Mouse (Mus musculus): Measurements from ENCODE around the gene Susd1. TPM values are rescaled to one million over a fixed set of nuclear protein-coding genes. Genes with fewer than 3 reads are reported as not detected.

The Susd1 gene
- polyA plus RNA-seq, 1 experiment from 2014 or later, result 0.84 TPM

GRCm38 (mm10) chr4:59385254-59385895 is 53.1 kb downstream of the Susd1 start:
- H3K27me3 ChIP-seq (ENCODE audit: control insufficient read depth, insufficient read depth, low read length), result no peaks in the 10 kb centered on the region
- H3K4me3 ChIP-seq (ENCODE audit: low read depth, low read length), result no peak overlapping the region
- H3K27ac ChIP-seq (replicated peaks; ENCODE audit: low read depth, low read length), result no peak overlapping the region
- no peaks in the 10 kb centered on the region for H3K36me3 ChIP-seq (replicated peaks; ENCODE audit: control insufficient read depth, insufficient read depth, low read depth, low read length)
- DNase-seq (ENCODE audit: low spot score) (no peak), ATAC-seq (replicated peaks; ENCODE audit: insufficient number of reproducible peaks, low FRiP score, low TSS enrichment, low read depth) (no peak)
- H3K9me3 ChIP-seq (replicated peaks; ENCODE audit: control insufficient read depth, low read length), result no peaks in the 10 kb centered on the region
- WGBS, result 85% methylated on average over 10 of the region's 10 CpGs
- H3K4me2 ChIP-seq (ENCODE audit: low read depth, low read length), result no peak overlapping the region
- H3K4me1 ChIP-seq (ENCODE audit: control insufficient read depth, insufficient read depth, low read length), result no peaks in the 10 kb centered on the region
- no peak overlapping the region for H3K9ac ChIP-seq (replicated peaks; ENCODE audit: low read length)

GRCm38 (mm10) chr4:59383791-59384190 is 54.6 kb downstream of the Susd1 start:
- H3K27ac ChIP-seq (replicated peaks; ENCODE audit: low read depth, low read length), result no peak overlapping the region
- H3K4me2 ChIP-seq (ENCODE audit: low read depth, low read length), result no peak overlapping the region
- DNase-seq (ENCODE audit: low spot score) (no peak), ATAC-seq (replicated peaks; ENCODE audit: insufficient number of reproducible peaks, low FRiP score, low TSS enrichment, low read depth) (no peak)
- whole genome bisulfite sequencing, result 76% methylated on average over 3 of the region's 3 CpGs
- H3K36me3 ChIP-seq (replicated peaks; ENCODE audit: control insufficient read depth, insufficient read depth, low read depth, low read length), result no peaks in the 10 kb centered on the region
- no peaks in the 10 kb centered on the region for H3K27me3 ChIP-seq (ENCODE audit: control insufficient read depth, insufficient read depth, low read length)
- no peaks in the 10 kb centered on the region for H3K9me3 ChIP-seq (replicated peaks; ENCODE audit: control insufficient read depth, low read length)
- H3K4me3 ChIP-seq (ENCODE audit: low read depth, low read length), result no peak overlapping the region
- H3K4me1 ChIP-seq (ENCODE audit: control insufficient read depth, insufficient read depth, low read length), result no peaks in the 10 kb centered on the region
- H3K9ac ChIP-seq (replicated peaks; ENCODE audit: low read length), result no peak overlapping the region

GRCm38 (mm10) chr4:59382131-59382530 is 56.3 kb downstream of the Susd1 start:
- H3K27me3 ChIP-seq (ENCODE audit: control insufficient read depth, insufficient read depth, low read length), result no peaks in the 10 kb centered on the region
- no peaks in the 10 kb centered on the region for H3K36me3 ChIP-seq (replicated peaks; ENCODE audit: control insufficient read depth, insufficient read depth, low read depth, low read length)
- DNase-seq (ENCODE audit: low spot score) (peak; percentile 54), ATAC-seq (replicated peaks; ENCODE audit: insufficient number of reproducible peaks, low FRiP score, low TSS enrichment, low read depth) (peak; percentile 73; the same call in 1 of the 2 replicates)
- H3K4me3 ChIP-seq (ENCODE audit: low read depth, low read length), result no peak overlapping the region
- WGBS, result 19% methylated on average over 12 of the region's 12 CpGs
- H3K4me1 ChIP-seq (ENCODE audit: control insufficient read depth, insufficient read depth, low read length), result no peaks in the 10 kb centered on the region
- H3K27ac ChIP-seq (replicated peaks; ENCODE audit: low read depth, low read length), result no peak overlapping the region
- H3K9ac ChIP-seq (replicated peaks; ENCODE audit: low read length), result peak overlapping the region; percentile 22; the same call in 1 of the 2 replicates
- peak overlapping the region; percentile 29 for H3K4me2 ChIP-seq (ENCODE audit: low read depth, low read length)
- H3K9me3 ChIP-seq (replicated peaks; ENCODE audit: control insufficient read depth, low read length), result no peaks in the 10 kb centered on the region

- no peaks in the 10 kb centered on the region for H3K27me3 ChIP-seq (ENCODE audit: control insufficient read depth, insufficient read depth, low read length)
- no peak overlapping the region for H3K4me2 ChIP-seq (ENCODE audit: low read depth, low read length)
- DNase-seq (ENCODE audit: low spot score) (peak; percentile 27), ATAC-seq (replicated peaks; ENCODE audit: insufficient number of reproducible peaks, low FRiP score, low TSS enrichment, low read depth) (no peak)
- no peak overlapping the region for H3K9ac ChIP-seq (replicated peaks; ENCODE audit: low read length)
- H3K9me3 ChIP-seq (replicated peaks; ENCODE audit: control insufficient read depth, low read length), result no peaks in the 10 kb centered on the region
- H3K36me3 ChIP-seq (replicated peaks; ENCODE audit: control insufficient read depth, insufficient read depth, low read depth, low read length), result no peaks in the 10 kb centered on the region
- no peak overlapping the region for H3K27ac ChIP-seq (replicated peaks; ENCODE audit: low read depth, low read length)
- H3K4me1 ChIP-seq (ENCODE audit: control insufficient read depth, insufficient read depth, low read length), result no peaks in the 10 kb centered on the region
- H3K4me3 ChIP-seq (ENCODE audit: low read depth, low read length), result no peak overlapping the region
- WGBS, result 75% methylated on average over 13 of the region's 13 CpGs
These were observed 57.3 kb downstream of the Susd1 start for GRCm38 (mm10) chr4:59381007-59381743.

GRCm38 (mm10) chr4:59380478-59380877 is 58.0 kb downstream of the Susd1 start:
- 76% methylated on average over 4 of the region's 4 CpGs for WGBS
- no peaks in the 10 kb centered on the region for H3K27me3 ChIP-seq (ENCODE audit: control insufficient read depth, insufficient read depth, low read length)
- ATAC-seq (replicated peaks; ENCODE audit: insufficient number of reproducible peaks, low FRiP score, low TSS enrichment, low read depth) (no peak), DNase-seq (ENCODE audit: low spot score) (no peak)
- no peak overlapping the region for H3K27ac ChIP-seq (replicated peaks; ENCODE audit: low read depth, low read length)
- H3K9ac ChIP-seq (replicated peaks; ENCODE audit: low read length), result no peak overlapping the region
- no peaks in the 10 kb centered on the region for H3K4me1 ChIP-seq (ENCODE audit: control insufficient read depth, insufficient read depth, low read length)
- H3K36me3 ChIP-seq (replicated peaks; ENCODE audit: control insufficient read depth, insufficient read depth, low read depth, low read length), result no peaks in the 10 kb centered on the region
- H3K4me3 ChIP-seq (ENCODE audit: low read depth, low read length), result no peak overlapping the region
- no peak overlapping the region for H3K4me2 ChIP-seq (ENCODE audit: low read depth, low read length)
- H3K9me3 ChIP-seq (replicated peaks; ENCODE audit: control insufficient read depth, low read length), result no peaks in the 10 kb centered on the region

- Histone ChIP-seq H3K4me2 (ENCODE audit: low read depth, low read length) (no peak overlapping the region), H3K27ac (replicated peaks; ENCODE audit: low read depth, low read length) (no peak overlapping the region), H3K4me1 (ENCODE audit: control insufficient read depth, insufficient read depth, low read length) (no peaks in the 10 kb centered on the region), H3K27me3 (ENCODE audit: control insufficient read depth, insufficient read depth, low read length) (no peaks in the 10 kb centered on the region), H3K9me3 (replicated peaks; ENCODE audit: control insufficient read depth, low read length) (no peaks in the 10 kb centered on the region), H3K36me3 (replicated peaks; ENCODE audit: control insufficient read depth, insufficient read depth, low read depth, low read length) (no peaks in the 10 kb centered on the region), H3K9ac (replicated peaks; ENCODE audit: low read length) (no peak overlapping the region), H3K4me3 (ENCODE audit: low read depth, low read length) (no peak overlapping the region)
- DNase-seq (ENCODE audit: low spot score) (no peak), ATAC-seq (replicated peaks; ENCODE audit: insufficient number of reproducible peaks, low FRiP score, low TSS enrichment, low read depth) (no peak)
- 85% methylated on average over 5 of the region's 5 CpGs for WGBS
These were observed 58.6 kb downstream of the Susd1 start for GRCm38 (mm10) chr4:59379876-59380275.

- no peaks in the 10 kb centered on the region for H3K27me3 ChIP-seq (ENCODE audit: control insufficient read depth, insufficient read depth, low read length)
- H3K4me1 ChIP-seq (ENCODE audit: control insufficient read depth, insufficient read depth, low read length), result no peaks in the 10 kb centered on the region
- H3K4me3 ChIP-seq (ENCODE audit: low read depth, low read length), result no peak overlapping the region
- H3K9ac ChIP-seq (replicated peaks; ENCODE audit: low read length), result no peak overlapping the region
- H3K36me3 ChIP-seq (replicated peaks; ENCODE audit: control insufficient read depth, insufficient read depth, low read depth, low read length), result no peaks in the 10 kb centered on the region
- H3K27ac ChIP-seq (replicated peaks; ENCODE audit: low read depth, low read length), result no peak overlapping the region
- 76% methylated on average over 4 of the region's 4 CpGs for WGBS
- H3K4me2 ChIP-seq (ENCODE audit: low read depth, low read length), result no peak overlapping the region
- no peak for DNase-seq (ENCODE audit: low spot score)
- no peaks in the 10 kb centered on the region for H3K9me3 ChIP-seq (replicated peaks; ENCODE audit: control insufficient read depth, low read length)
- ATAC-seq (replicated peaks; ENCODE audit: insufficient number of reproducible peaks, low FRiP score, low TSS enrichment, low read depth), result no peak
These were observed 59.8 kb downstream of the Susd1 start for GRCm38 (mm10) chr4:59378631-59379030.

- Histone ChIP-seq H3K27ac (replicated peaks; ENCODE audit: low read depth, low read length) (no peak overlapping the region), H3K4me1 (ENCODE audit: control insufficient read depth, insufficient read depth, low read length) (no peaks in the 10 kb centered on the region), H3K9ac (replicated peaks; ENCODE audit: low read length) (no peak overlapping the region), H3K27me3 (ENCODE audit: control insufficient read depth, insufficient read depth, low read length) (no peaks in the 10 kb centered on the region), H3K4me3 (ENCODE audit: low read depth, low read length) (no peak overlapping the region), H3K36me3 (replicated peaks; ENCODE audit: control insufficient read depth, insufficient read depth, low read depth, low read length) (no peaks in the 10 kb centered on the region), H3K9me3 (replicated peaks; ENCODE audit: control insufficient read depth, low read length) (no peaks in the 10 kb centered on the region), H3K4me2 (ENCODE audit: low read depth, low read length) (no peak overlapping the region)
- no peak for DNase-seq (ENCODE audit: low spot score)
- 67% methylated on average over 10 of the region's 10 CpGs for WGBS
- ATAC-seq (replicated peaks; ENCODE audit: insufficient number of reproducible peaks, low FRiP score, low TSS enrichment, low read depth), result no peak
These were observed 64.0 kb downstream of the Susd1 start for GRCm38 (mm10) chr4:59374271-59374938.

All from embryonic facial prominence, embryonic 11.5 days (tissue).